Mouse (Mus musculus) liver, embryonic 11.5 days (tissue): ENCODE data around the gene Aldh1a1. TPM values are rescaled to one million over a fixed set of nuclear protein-coding genes. Genes with fewer than 3 reads are reported as not detected.
A peak's percentile ranks its signal among the peaks of the same experiment; 100 is the strongest.

Source experiments
- ATAC-seq: fragments of 200-750 bp; cut with Nextera tagmentation; replicated peaks from 2 replicates; pipeline ENCODE4 v1.8.0; 2017; ENCODE audit warnings: moderate number of reproducible peaks, mild to moderate bottlenecking, moderate TSS enrichment, moderate library complexity; ENCODE audit not compliant: low FRiP score
- DNase-seq: peaks from one replicate; pipeline ENCODE4 v3.0.0-alpha.2; 2017; ENCODE audit warnings: low spot score
- H3K27ac ChIP-seq: fragments of 300-500 bp; sonication (generic); 2 replicates; pipeline ENCODE4 v1.5.1; 2014; ENCODE audit warnings: mild to moderate bottlenecking, low read depth, low read length, control low read depth
- H3K27me3 ChIP-seq: fragments of 300-500 bp; sonication (generic); replicated peaks from 2 replicates; pipeline ENCODE4 v1.6.1; 2014; ENCODE audit warnings: low read length, mixed read lengths; ENCODE audit not compliant: control insufficient read depth, insufficient read depth
- H3K36me3 ChIP-seq: fragments of 300-500 bp; sonication (generic); 2 replicates; pipeline ENCODE4 v1.6.1; 2014; ENCODE audit warnings: mild to moderate bottlenecking, low read length, moderate library complexity, mixed read lengths; ENCODE audit not compliant: control insufficient read depth, insufficient read depth
- H3K4me1 ChIP-seq: fragments of 300-500 bp; sonication (generic); replicated peaks from 2 replicates; pipeline ENCODE4 v1.6.1; 2014; ENCODE audit warnings: low read length, mixed read lengths; ENCODE audit not compliant: control insufficient read depth, insufficient read depth
- H3K4me2 ChIP-seq: fragments of 300-500 bp; sonication (generic); 2 replicates; pipeline ENCODE4 v1.6.1; 2014; ENCODE audit warnings: mild to moderate bottlenecking, control low read depth, moderate library complexity
- H3K4me3 ChIP-seq: fragments of 300-500 bp; sonication (generic); 2 replicates; pipeline ENCODE4 v1.5.1; 2014; ENCODE audit warnings: low read depth, low read length, control low read depth
- H3K9ac ChIP-seq: fragments of 300-500 bp; sonication (generic); 2 replicates; pipeline ENCODE4 v1.6.1; 2014; ENCODE audit warnings: low read depth, low read length, control low read depth
- H3K9me3 ChIP-seq: fragments of 300-500 bp; sonication (generic); 2 replicates; pipeline ENCODE4 v1.6.1; 2016; ENCODE audit warnings: low read length, inconsistent platforms, mixed read lengths; ENCODE audit not compliant: control insufficient read depth
- WGBS: fragments of 180-500 bp; shearing (Covaris S2); extraction: QIAGEN DNeasy Blood & Tissue Kit; methylation state at CpG from one replicate; pipeline ENCODE4 v1.1.7; 2014; 5-methylcytosine and 5-hydroxymethylcytosine counted together
- polyA plus RNA-seq: library from polyadenylated mRNA; unstranded; fragments of >200 nt; fragmentation: Nextera tagmentation; extraction: Ambion mirVana; gene quantifications from 2 replicates; pipeline ENCODE4 v1.2.1, GENCODE M21; 2014

The Aldh1a1 gene
- polyA plus RNA-seq, 1 experiment from 2014 or later = 0.55 TPM

DNA sequence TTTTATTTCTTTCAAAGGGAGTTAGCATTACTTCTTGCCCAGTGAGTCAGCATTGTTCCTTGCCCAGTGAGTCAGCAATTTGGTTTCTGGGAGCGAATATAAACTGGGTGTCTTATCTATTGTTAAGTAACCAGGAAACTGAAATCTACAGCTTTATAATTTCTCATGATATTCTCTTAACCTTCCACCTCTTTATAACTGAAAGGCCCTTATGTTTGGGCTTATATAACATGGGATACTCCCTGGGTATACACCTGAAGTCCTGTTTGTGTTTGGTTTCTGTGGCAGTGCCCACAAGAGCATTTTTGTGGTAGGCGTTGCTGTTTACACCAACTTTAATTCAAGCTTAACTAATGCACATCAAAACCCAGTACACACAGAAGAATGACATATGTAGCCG, 66.4 kb downstream of the Aldh1a1 start:
- WGBS = 67% methylated on average over 3 of the region's 3 CpGs
- no peak for DNase-seq
- ATAC-seq = no peak; the same call in 1 of the 2 replicates
- H3K4me2 ChIP-seq = no peak overlapping the region
- no peak overlapping the region for H3K27ac ChIP-seq
- H3K4me3 ChIP-seq = no peak overlapping the region
- H3K27me3 ChIP-seq = no peaks in the 10 kb centered on the region
- no peaks in the 10 kb centered on the region for H3K4me1 ChIP-seq
- H3K36me3 ChIP-seq = no peaks in the 10 kb centered on the region
- no peak overlapping the region for H3K9ac ChIP-seq
- no peaks in the 10 kb centered on the region for H3K9me3 ChIP-seq

GRCm38 (mm10) chr19:20559952-20560351, 67.4 kb downstream of the Aldh1a1 start:
- Histone ChIP-seq H3K9me3 (no peaks in the 10 kb centered on the region), H3K4me2 (no peak overlapping the region), H3K27ac (no peak overlapping the region), H3K27me3 (no peaks in the 10 kb centered on the region), H3K4me3 (no peak overlapping the region), H3K36me3 (no peaks in the 10 kb centered on the region), H3K4me1 (no peaks in the 10 kb centered on the region), H3K9ac (no peak overlapping the region)
- ATAC-seq (no peak), DNase-seq (no peak)
- 75% methylated on average over 2 of the region's 2 CpGs for WGBS

GRCm38 (mm10) chr19:20562396-20562795, 69.9 kb downstream of the Aldh1a1 start:
- Histone ChIP-seq H3K9ac (no peak overlapping the region), H3K9me3 (no peaks in the 10 kb centered on the region), H3K4me3 (no peak overlapping the region), H3K36me3 (no peaks in the 10 kb centered on the region), H3K4me2 (no peak overlapping the region), H3K27me3 (no peaks in the 10 kb centered on the region), H3K27ac (no peak overlapping the region), H3K4me1 (no peaks in the 10 kb centered on the region)
- no peak for ATAC-seq
- DNase-seq = no peak

DNA sequence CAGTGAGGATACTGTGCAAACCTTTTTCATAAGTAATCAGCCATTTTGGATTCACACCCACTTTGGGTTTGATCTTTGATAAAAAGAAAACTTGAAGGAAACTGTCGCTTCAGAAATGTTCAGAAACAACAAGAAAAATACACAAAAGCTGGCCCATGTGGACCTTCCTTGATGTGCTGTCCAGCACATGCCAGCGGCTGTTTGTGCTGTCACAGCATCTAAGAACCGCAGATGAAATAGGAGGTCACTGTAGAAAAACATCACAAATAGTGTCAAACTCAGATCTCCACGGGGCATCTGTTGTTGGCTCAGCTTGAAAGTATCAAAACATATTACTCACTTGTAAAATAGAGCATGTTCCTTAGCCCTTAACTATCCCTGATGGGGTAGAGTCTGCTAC, 73.8 kb downstream of the Aldh1a1 start:
- no peak for ATAC-seq
- Histone ChIP-seq H3K4me2 (no peak overlapping the region), H3K4me1 (no peaks in the 10 kb centered on the region), H3K36me3 (no peaks in the 10 kb centered on the region), H3K9ac (no peak overlapping the region), H3K27me3 (no peaks in the 10 kb centered on the region), H3K27ac (no peak overlapping the region), H3K9me3 (no peaks in the 10 kb centered on the region), H3K4me3 (no peak overlapping the region)
- WGBS = 86% methylated on average over 4 of the region's 4 CpGs
- DNase-seq = no peak

DNA sequence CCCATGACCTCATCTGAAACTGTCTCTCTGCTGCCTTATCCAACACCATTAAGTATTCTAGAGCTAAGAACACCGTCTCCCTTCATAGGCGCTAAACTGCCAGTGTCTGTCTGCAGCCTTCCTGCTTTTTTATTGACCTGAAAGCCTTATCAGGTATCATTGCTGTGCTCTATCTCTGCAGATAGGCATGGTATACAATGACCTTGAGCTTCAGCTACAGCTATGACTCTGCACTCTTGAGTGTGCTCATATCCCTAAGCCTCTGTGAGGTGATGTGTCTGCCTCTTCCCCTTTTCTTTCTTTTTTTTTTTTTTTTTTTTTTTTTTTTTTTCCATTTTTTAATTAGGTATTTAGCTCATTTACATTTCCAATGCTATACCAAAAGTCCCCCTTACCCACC, 74.5 kb downstream of the Aldh1a1 start:
- Histone ChIP-seq H3K4me3 (no peak overlapping the region), H3K36me3 (no peaks in the 10 kb centered on the region), H3K4me1 (no peaks in the 10 kb centered on the region), H3K27me3 (no peaks in the 10 kb centered on the region), H3K9ac (no peak overlapping the region), H3K9me3 (no peaks in the 10 kb centered on the region), H3K4me2 (no peak overlapping the region), H3K27ac (no peak overlapping the region)
- no peak for ATAC-seq
- DNase-seq = no peak
- WGBS = 91% methylated on average over 2 of the region's 2 CpGs

DNA sequence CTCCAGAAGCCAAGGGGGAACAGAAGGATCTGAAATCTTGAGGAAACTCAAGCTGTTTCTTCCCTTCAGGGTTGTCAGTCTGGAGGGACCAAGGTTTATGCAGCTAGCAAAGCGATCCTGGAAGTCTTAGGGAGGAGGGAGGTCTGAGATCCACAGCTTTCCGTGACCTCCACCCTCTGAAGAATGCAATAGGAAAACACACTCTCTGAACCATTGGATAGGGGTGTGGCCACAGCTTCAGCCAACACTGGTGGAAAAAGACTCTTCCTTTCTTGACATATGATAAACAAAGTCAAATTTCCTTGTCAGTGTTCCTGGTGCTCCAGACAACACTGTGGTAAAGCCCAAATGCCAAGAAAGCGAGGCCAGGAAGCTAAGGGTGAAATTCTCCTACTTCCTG, 84.5 kb downstream of the Aldh1a1 start:
- ATAC-seq (no peak), DNase-seq (no peak)
- Histone ChIP-seq H3K4me2 (no peak overlapping the region), H3K36me3 (no peaks in the 10 kb centered on the region), H3K27ac (no peak overlapping the region), H3K27me3 (no peaks in the 10 kb centered on the region), H3K9ac (no peak overlapping the region), H3K4me1 (no peaks in the 10 kb centered on the region), H3K4me3 (no peak overlapping the region), H3K9me3 (no peaks in the 10 kb centered on the region)
- 67% methylated on average over 3 of the region's 3 CpGs for WGBS

GRCm38 (mm10) chr19:20577429-20577828, 84.9 kb downstream of the Aldh1a1 start:
- no peak overlapping the region for H3K4me3 ChIP-seq
- ATAC-seq (no peak), DNase-seq (no peak)
- whole genome bisulfite sequencing = 79% methylated on average over 5 of the region's 5 CpGs
- H3K36me3 ChIP-seq = no peaks in the 10 kb centered on the region
- no peaks in the 10 kb centered on the region for H3K4me1 ChIP-seq
- no peaks in the 10 kb centered on the region for H3K9me3 ChIP-seq
- H3K9ac ChIP-seq = no peak overlapping the region
- H3K4me2 ChIP-seq = no peak overlapping the region
- H3K27me3 ChIP-seq = no peaks in the 10 kb centered on the region
- H3K27ac ChIP-seq = no peak overlapping the region

GRCm38 (mm10) chr19:20599951-20600350, 107.4 kb downstream of the Aldh1a1 start:
- ATAC-seq = no peak
- Histone ChIP-seq H3K36me3 (no peaks in the 10 kb centered on the region), H3K27me3 (no peaks in the 10 kb centered on the region), H3K9me3 (no peaks in the 10 kb centered on the region), H3K27ac (no peak overlapping the region), H3K9ac (no peak overlapping the region), H3K4me3 (no peak overlapping the region), H3K4me1 (no peaks in the 10 kb centered on the region), H3K4me2 (no peak overlapping the region)
- DNase-seq = no peak

GRCm38 (mm10) chr19:20601739-20602138, 109.2 kb downstream of the Aldh1a1 start:
- H3K9me3 ChIP-seq = no peaks in the 10 kb centered on the region
- no peaks in the 10 kb centered on the region for H3K4me1 ChIP-seq
- H3K9ac ChIP-seq = no peak overlapping the region
- peak; percentile 70 for ATAC-seq
- no peak overlapping the region for H3K27ac ChIP-seq
- no peaks in the 10 kb centered on the region for H3K27me3 ChIP-seq
- WGBS = 49% methylated on average over 3 of the region's 3 CpGs
- H3K4me2 ChIP-seq = no peak overlapping the region
- H3K36me3 ChIP-seq = no peaks in the 10 kb centered on the region
- no peak for DNase-seq
- H3K4me3 ChIP-seq = no peak overlapping the region
